Mouse (Mus musculus): Measurements from ENCODE around the gene Actb.

Actb gene

DNA sequence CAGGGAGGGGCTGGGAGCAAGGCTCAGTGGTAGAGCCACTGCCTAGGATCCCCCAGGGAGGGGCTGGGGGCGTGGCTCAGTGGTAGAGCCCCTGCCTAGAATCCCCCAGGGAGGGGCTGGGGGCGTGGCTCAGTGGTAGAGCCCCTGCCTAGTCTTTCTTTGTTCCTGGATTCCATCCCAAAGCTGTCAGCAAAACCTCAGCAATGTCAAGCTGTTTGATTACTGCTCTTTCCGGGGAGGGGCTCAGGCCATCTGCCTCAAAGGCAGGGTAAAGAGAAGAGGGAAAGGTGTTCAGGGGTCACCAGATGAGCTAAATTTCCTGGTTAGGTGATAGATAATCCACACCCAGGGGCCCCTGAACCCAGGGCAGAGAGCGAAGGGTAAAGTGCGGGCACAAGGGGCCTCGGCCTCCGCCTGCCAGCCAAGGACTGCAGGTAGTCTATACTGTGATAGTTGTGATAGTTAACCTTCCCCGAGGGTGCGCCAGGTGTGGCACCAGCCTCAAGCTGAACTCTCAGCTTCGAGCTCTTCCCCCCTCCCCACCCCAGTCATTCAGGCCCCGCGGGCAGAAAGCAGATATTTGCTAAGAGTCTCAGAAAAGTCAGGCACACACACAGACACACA lies 17.9 kb upstream of the Actb start:
- in situ Hi-C loops (cut with MboI, MseI): loop anchor here in 1 of 2 experiments (10.0 kb wide), 1 partner anchor 1840 kb away; the partner anchor contains the start of genes Tmem130 and Trrap

GRCm38 (mm10) chr5:142923781-142924180 lies 17.2 kb upstream of the Actb start:
- in situ Hi-C loops (cut with MboI, MseI): loop anchor here in 1 of 2 experiments (10.0 kb wide), 1 partner anchor 1841 kb away; the partner anchor contains the start of genes Tmem130 and Trrap

DNA sequence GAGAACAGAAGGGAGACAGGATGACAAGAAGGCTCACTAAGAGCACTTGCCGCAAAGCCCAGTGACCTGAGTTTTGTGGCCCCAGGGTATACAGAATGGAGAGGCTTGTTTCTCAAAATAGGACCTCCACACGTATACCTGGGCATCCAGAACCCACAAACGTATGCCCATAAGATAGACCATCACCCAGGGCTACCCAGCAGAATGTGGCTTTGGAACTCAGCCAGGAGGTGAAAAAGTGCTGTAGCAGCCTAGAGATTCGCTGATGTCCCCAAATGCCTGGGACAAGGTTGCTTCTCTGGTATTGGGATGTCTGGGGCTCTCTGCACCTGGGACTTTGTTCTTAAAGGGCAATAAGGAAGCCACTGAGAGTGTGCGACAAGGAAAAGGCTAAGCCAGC lies 15.7 kb upstream of the Actb start:
- in situ Hi-C loops (cut with MboI, MseI): loop anchor here in 1 of 2 experiments (10.0 kb wide), 1 partner anchor 1843 kb away; the partner anchor contains the start of genes Tmem130 and Trrap

- in situ Hi-C loops (cut with MboI, MseI): loop anchor here in 1 of 2 experiments (10.0 kb wide), 1 partner anchor 1844 kb away; the partner anchor contains the start of genes Tmem130 and Trrap
Observed at GRCm38 (mm10) chr5:142921074-142921459, 14.5 kb upstream of the Actb start.

GRCm38 (mm10) chr5:142920311-142921073 lies 13.9 kb upstream of the Actb start:
- in situ Hi-C loops (cut with MboI, MseI): loop anchor here in 1 of 2 experiments (10.0 kb wide), 1 partner anchor 1844 kb away; the partner anchor contains the start of genes Tmem130 and Trrap

DNA sequence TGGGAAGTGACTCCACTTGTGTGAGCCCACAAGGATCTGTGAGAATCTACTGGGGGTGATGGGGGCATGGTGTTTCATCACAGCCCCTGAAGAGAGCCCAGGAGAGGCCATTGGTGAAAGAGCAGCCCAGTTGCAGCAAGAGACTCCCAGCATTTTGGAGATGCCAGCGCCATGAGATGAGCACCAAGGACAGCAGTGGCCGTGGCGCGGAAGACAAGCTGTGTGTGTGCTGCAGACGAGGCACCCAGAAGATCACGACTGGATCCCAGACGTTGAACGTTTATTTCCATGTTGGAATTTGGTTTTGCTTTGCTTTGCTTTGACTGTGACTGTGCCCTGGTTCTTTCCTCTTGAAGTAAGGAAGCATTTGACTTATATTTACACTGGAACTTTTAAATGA lies 10.8 kb upstream of the Actb start:
- in situ Hi-C loops (cut with MboI, MseI): no loop called here

- in situ Hi-C loops (cut with MboI, MseI): no loop called here
Observed at GRCm38 (mm10) chr5:142916593-142916992, 10.0 kb upstream of the Actb start.

- in situ Hi-C loops (cut with MboI, MseI): no loop called here
Observed at GRCm38 (mm10) chr5:142915231-142915630, 8.7 kb upstream of the Actb start.

- in situ Hi-C loops (cut with MboI, MseI): no loop called here
Observed at GRCm38 (mm10) chr5:142912739-142913138, 6.2 kb upstream of the Actb start.

DNA sequence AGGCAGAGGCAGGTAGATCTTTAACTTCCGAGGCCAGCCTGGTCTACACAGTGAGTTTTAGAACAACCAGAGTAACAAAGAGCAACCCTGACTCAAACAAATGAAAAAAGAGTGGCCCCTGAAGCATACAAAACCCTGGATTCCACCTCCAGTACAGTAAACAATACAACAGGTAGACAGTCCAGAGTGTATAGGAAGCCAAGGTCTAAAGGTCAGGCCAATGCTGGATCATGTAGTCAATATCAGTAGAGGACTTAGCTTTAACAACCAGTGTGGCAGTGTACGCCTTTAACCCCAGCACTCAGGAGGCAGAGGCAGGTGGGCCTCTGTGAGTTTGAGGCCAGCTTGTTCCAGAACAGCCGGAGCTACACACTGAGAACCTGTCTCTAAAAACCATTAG lies 5.8 kb upstream of the Actb start:
- in situ Hi-C loops (cut with MboI, MseI): no loop called here

GRCm38 (mm10) chr5:142911629-142912028 lies 5.1 kb upstream of the Actb start:
- in situ Hi-C loops (cut with MboI, MseI): no loop called here

DNA sequence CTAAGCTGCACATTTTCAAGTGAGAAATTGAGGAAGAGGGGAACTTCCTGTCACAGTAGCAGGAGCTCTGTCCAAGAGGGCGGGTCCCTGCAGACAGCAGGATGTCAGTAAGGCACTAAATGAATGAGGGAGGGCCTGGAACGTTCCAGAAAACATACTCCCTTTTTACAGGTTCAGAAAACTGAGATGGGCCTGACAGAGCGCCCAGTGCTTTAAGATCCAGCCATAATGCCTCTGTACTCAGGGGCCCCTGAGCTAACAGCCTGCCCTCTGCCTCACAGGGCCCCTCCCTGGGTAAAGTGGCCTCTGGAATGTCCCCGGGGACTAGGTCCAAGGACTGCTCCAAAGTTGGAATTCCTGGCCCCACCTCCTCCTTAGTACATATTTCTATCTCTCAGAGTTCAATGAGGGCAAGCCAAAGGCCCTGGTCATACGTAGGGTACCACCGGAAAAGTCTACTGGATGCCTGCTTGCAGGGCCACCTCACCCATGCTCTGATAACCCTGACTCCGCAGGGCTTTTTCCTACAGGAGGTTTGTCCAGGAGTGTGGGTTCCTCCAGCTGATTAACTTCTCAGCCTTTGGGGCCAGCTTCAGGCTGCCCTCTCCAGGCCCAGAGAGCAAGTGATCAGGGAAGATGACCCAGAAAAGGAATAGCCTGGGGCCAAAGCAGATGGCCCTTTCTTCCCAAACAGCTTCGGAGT lies 3.2 kb upstream of the Actb start:
- in situ Hi-C loops (cut with MboI, MseI): no loop called here

GRCm38 (mm10) chr5:142908941-142909575 lies 2.5 kb upstream of the Actb start:
- in situ Hi-C loops (cut with MboI, MseI): no loop called here

DNA sequence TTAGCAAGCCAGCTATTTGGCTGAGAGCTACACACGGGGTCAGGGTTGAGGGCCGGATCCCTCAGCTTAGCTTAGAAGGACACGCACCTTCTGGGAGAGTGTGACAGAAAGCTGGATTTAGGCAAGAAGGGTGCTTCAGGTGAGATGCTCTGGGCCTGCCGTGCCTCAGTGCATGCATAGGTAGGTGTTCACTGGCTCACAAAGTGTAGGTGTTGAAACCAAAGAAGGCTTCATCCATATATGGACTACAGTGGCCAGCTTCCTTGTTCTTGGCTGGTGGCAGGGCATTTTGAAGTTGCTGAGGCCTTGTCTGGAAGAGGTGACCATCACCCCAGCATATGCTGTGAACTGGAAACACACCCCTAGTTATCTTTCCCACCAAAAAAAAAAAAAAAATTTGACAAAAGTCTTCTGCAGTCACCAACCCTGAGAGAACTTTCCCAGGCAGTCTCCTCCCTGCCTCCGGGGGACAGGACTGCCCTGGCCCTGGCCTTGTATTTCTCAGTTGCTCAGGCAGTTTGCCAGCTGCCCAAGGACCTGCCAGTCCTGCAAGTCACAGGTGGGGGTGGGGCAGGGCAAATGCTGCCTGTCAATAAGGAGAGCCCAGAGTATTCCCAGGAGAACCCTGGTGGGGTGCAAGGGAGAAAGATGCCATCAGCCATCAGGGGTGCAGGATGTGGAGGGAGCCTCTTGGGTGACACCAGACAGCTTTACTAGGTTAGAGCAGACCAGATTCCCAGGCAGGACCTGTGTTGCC lies 1.4 kb upstream of the Actb start:
- in situ Hi-C loops (cut with MboI, MseI): no loop called here

GRCm38 (mm10) chr5:142907048-142907802 lies 671 bp upstream of the Actb start:
- in situ Hi-C loops (cut with MboI, MseI): no loop called here

DNA sequence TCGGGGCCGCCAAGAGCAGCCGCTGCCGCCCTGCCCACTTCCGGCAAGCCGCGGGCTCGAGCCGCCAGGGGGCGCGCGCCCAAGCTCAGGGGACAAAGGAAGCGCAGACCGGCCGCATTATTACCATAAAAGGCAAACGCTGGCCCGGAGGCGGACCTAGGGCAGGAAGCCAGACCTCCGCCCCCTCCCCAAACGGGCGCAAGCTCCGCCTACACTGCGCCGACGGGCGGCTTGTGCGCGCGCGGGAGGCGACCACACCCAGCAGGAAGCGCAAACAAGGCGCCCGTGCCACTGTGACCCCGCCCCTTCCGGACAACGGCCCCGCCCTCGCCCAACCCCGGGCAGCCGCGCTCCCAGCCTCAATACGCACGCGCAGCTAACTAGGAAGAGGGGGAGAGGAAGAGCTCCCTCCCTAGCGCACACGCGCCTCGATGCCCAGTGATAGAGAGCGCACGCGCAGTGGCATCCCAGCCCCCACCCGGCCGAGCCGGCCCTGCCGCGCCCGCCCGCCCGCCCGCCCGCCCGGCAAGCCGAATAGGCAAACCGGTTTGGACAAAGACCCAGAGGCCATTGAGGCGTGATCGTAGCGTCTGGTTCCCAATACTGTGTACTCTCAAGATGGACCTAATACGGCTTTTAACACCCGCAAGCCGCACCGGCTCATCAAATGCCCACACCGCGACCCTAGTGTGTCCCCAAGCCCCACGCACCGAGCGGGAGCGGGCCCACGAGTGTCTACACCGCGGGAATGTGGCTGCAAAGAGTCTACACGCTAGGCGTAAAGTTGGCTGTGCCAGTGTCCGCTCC lies 626 bp downstream of the Actb start:
- in situ Hi-C loops (cut with MboI, MseI): no loop called here

- in situ Hi-C loops (cut with MboI, MseI): no loop called here
Observed at GRCm38 (mm10) chr5:142905038-142905695, 1.4 kb downstream of the Actb start.

DNA sequence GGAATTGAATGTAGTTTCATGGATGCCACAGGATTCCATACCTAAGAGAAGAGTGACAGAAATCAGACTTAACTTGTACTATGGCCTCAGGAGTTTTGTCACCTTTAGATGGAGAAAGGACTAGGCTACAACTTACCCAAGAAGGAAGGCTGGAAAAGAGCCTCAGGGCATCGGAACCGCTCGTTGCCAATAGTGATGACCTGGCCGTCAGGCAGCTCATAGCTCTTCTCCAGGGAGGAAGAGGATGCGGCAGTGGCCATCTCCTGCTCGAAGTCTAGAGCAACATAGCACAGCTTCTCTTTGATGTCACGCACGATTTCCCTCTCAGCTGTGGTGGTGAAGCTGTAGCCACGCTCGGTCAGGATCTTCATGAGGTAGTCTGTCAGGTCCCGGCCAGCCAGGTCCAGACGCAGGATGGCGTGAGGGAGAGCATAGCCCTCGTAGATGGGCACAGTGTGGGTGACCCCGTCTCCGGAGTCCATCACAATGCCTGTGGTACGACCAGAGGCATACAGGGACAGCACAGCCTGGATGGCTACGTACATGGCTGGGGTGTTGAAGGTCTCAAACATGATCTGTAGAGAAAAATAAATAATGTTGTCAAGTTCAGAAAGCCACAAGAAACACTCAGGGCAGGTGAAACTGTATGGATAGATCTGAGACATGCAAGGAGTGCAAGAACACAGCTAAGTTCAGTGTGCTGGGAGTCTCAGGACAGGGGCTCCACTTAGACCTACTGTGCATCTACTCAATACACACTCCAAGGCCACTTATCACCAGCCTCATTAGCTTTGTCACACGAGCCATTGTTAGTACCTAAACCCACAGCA lies 2.1 kb downstream of the Actb start:
- in situ Hi-C loops (cut with MboI, MseI): no loop called here

Measured in T-helper 17 cell (primary cell).